Mouse (Mus musculus): ENCODE results near the gene Tmem230. TPM values are rescaled to one million over a fixed set of nuclear protein-coding genes. Genes with fewer than 3 reads are reported as not detected.

Gene Tmem230
- polyA plus RNA-seq, 1 experiment from 2014 or later, result 46.5 TPM

DNA sequence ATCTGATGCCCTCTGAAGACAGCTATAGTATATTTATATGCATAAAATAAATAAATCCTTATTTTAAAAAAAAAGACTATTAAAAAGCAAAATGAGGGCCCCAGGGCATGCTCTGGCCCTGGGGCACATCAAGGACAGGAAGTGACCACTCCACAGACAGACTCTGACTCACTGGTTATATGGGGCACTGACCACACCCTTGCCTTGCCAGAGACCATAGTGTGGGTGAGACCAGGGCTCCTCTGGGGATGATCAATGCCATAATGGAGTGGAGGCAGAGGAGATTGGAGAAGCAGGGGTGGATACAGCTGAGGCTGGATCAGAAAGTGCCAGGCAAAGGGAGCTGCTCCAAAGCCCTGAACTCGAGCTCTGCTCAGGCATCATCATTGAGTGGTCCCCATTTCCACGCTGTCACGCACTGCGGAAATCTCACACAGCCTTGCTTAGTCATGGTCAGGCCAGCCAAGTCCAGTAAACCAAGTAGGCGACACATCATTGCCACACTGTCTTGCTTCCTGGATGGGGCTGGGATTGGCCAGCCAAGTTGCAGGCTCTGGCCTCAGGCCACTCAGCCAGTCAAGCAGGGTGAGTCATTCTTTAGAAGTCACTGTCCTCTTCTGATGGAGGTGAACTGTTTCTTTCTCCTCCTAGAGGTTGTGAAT lies 35.5 kb downstream of the Tmem230 start:
- Histone ChIP-seq H3K9ac (ENCODE audit: low read length) (no peak overlapping the region), H3K9me3 (replicated peaks; ENCODE audit: control insufficient read depth, low read length) (no peaks in the 10 kb centered on the region), H3K4me1 (ENCODE audit: control insufficient read depth, insufficient read depth, low read length) (no peaks in the 10 kb centered on the region), H3K27ac (ENCODE audit: low read length) (no peak overlapping the region), H3K27me3 (ENCODE audit: control insufficient read depth, insufficient read depth, low read length) (no peaks in the 10 kb centered on the region), H3K36me3 (ENCODE audit: control insufficient read depth, insufficient read depth) (no peaks in the 10 kb centered on the region), H3K4me3 (ENCODE audit: low read length) (no peak overlapping the region), H3K4me2 (ENCODE audit: low read depth, low read length) (no peak overlapping the region)
- 88% methylated on average over 5 of the region's 5 CpGs for WGBS
- ATAC-seq (replicated peaks; ENCODE audit: extremely low read depth, insufficient read depth, low FRiP score), result no peak

DNA sequence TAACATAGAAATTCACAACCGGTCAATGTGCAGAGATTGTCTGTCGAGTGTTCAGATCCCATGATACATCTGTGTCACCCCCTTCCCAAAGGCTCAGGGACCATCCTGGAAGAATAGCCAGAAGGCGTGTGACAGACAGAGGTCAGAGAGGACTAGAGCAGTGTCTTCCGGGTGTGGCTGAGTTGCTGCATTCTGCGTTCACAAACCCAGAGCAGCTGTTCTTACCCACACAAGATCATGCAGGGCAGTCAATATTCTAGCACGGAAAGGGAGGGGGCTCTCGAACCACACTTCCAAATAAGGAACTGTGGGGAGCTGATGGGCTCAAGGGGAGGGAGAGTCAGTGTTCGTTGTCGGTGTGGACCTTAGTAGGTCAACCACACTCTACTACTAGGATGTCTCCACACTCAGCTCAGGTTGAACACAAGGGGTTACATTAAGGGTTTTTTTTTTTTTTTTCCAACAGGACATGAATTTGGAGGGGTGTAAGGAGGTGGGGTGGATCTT lies 36.7 kb downstream of the Tmem230 start:
- Histone ChIP-seq H3K27me3 (ENCODE audit: control insufficient read depth, insufficient read depth, low read length) (no peaks in the 10 kb centered on the region), H3K36me3 (ENCODE audit: control insufficient read depth, insufficient read depth) (no peaks in the 10 kb centered on the region), H3K4me2 (ENCODE audit: low read depth, low read length) (no peak overlapping the region), H3K9ac (ENCODE audit: low read length) (no peak overlapping the region), H3K9me3 (replicated peaks; ENCODE audit: control insufficient read depth, low read length) (no peaks in the 10 kb centered on the region), H3K27ac (ENCODE audit: low read length) (no peak overlapping the region), H3K4me3 (ENCODE audit: low read length) (no peak overlapping the region), H3K4me1 (ENCODE audit: control insufficient read depth, insufficient read depth, low read length) (no peaks in the 10 kb centered on the region)
- 77% methylated on average over 9 of the region's 9 CpGs for WGBS
- no peak for ATAC-seq (replicated peaks; ENCODE audit: extremely low read depth, insufficient read depth, low FRiP score)

DNA sequence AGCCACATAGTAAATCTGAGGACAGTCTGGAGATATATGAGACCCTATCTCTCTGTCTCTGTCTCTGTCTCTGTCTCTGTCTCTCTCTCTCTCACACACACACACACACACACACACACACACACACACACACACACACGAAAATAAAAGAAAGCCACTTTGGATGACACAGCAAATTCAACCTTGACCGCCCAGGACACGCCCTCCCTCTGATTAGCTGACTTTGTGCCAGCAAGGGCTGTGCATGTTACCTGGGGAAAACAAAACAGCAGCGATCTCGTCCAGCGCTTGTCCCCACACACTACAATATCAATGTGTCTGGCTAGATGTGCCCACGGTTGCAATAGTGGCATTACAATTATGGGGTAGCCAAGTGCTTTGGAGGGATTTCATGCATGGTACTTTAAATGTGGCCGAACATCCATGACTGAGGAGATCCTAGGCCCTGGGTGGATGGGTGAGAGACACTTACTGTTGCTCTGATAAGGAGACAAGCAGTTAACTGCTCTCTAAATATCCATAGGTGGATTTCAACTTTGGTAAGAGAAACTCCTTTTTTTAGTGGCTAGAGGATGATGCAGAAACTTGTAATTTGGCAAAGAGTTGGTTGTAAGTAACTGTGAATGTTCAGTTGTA lies 39.2 kb downstream of the Tmem230 start:
- no peaks in the 10 kb centered on the region for H3K4me1 ChIP-seq (ENCODE audit: control insufficient read depth, insufficient read depth, low read length)
- H3K9me3 ChIP-seq (replicated peaks; ENCODE audit: control insufficient read depth, low read length), result no peaks in the 10 kb centered on the region
- no peaks in the 10 kb centered on the region for H3K27me3 ChIP-seq (ENCODE audit: control insufficient read depth, insufficient read depth, low read length)
- WGBS, result 76% methylated on average over 8 of the region's 8 CpGs
- H3K4me2 ChIP-seq (ENCODE audit: low read depth, low read length), result no peak overlapping the region
- no peak overlapping the region for H3K9ac ChIP-seq (ENCODE audit: low read length)
- H3K4me3 ChIP-seq (ENCODE audit: low read length), result no peak overlapping the region
- no peak overlapping the region for H3K27ac ChIP-seq (ENCODE audit: low read length)
- ATAC-seq (replicated peaks; ENCODE audit: extremely low read depth, insufficient read depth, low FRiP score), result no peak
- no peaks in the 10 kb centered on the region for H3K36me3 ChIP-seq (ENCODE audit: control insufficient read depth, insufficient read depth)

GRCm38 (mm10) chr2:132206316-132206881 lies 41.2 kb downstream of the Tmem230 start:
- no peak overlapping the region for H3K9ac ChIP-seq (ENCODE audit: low read length)
- H3K9me3 ChIP-seq (replicated peaks; ENCODE audit: control insufficient read depth, low read length), result no peaks in the 10 kb centered on the region
- no peak overlapping the region for H3K4me2 ChIP-seq (ENCODE audit: low read depth, low read length)
- WGBS, result 55% methylated on average over 16 of the region's 16 CpGs
- no peaks in the 10 kb centered on the region for H3K4me1 ChIP-seq (ENCODE audit: control insufficient read depth, insufficient read depth, low read length)
- no peak overlapping the region for H3K27ac ChIP-seq (ENCODE audit: low read length)
- H3K36me3 ChIP-seq (ENCODE audit: control insufficient read depth, insufficient read depth), result no peaks in the 10 kb centered on the region
- H3K4me3 ChIP-seq (ENCODE audit: low read length), result no peak overlapping the region
- no peak for ATAC-seq (replicated peaks; ENCODE audit: extremely low read depth, insufficient read depth, low FRiP score)
- no peaks in the 10 kb centered on the region for H3K27me3 ChIP-seq (ENCODE audit: control insufficient read depth, insufficient read depth, low read length)

GRCm38 (mm10) chr2:132205549-132205948 lies 42.1 kb downstream of the Tmem230 start:
- 71% methylated on average over 4 of the region's 4 CpGs for WGBS
- Histone ChIP-seq H3K9me3 (replicated peaks; ENCODE audit: control insufficient read depth, low read length) (no peaks in the 10 kb centered on the region), H3K4me1 (ENCODE audit: control insufficient read depth, insufficient read depth, low read length) (no peaks in the 10 kb centered on the region), H3K4me2 (ENCODE audit: low read depth, low read length) (no peak overlapping the region), H3K9ac (ENCODE audit: low read length) (no peak overlapping the region), H3K36me3 (ENCODE audit: control insufficient read depth, insufficient read depth) (no peaks in the 10 kb centered on the region), H3K4me3 (ENCODE audit: low read length) (no peak overlapping the region), H3K27ac (ENCODE audit: low read length) (no peak overlapping the region), H3K27me3 (ENCODE audit: control insufficient read depth, insufficient read depth, low read length) (no peaks in the 10 kb centered on the region)
- ATAC-seq (replicated peaks; ENCODE audit: extremely low read depth, insufficient read depth, low FRiP score), result no peak

DNA sequence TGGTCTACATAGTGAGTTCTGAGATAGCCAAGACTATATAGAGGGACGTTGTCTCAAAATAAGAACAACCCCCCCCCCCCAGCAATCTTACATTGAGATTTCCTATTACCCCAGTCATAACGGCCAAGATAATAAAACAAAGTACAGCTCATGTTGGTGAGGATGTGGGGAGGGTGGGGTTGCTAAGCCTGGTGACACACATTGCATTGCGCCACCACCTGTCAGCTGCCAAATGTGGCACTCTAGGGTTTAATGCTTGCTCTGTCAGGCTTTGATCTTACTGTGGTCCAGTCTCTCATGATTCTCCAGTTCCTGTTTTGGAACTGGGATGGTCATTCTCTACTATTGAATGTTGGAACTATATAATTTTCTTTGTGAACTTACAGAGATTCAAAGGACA lies 43.8 kb downstream of the Tmem230 start:
- Histone ChIP-seq H3K4me3 (ENCODE audit: low read length) (no peak overlapping the region), H3K27me3 (ENCODE audit: control insufficient read depth, insufficient read depth, low read length) (no peaks in the 10 kb centered on the region), H3K9ac (ENCODE audit: low read length) (no peak overlapping the region), H3K4me2 (ENCODE audit: low read depth, low read length) (no peak overlapping the region), H3K27ac (ENCODE audit: low read length) (no peak overlapping the region), H3K9me3 (replicated peaks; ENCODE audit: control insufficient read depth, low read length) (no peaks in the 10 kb centered on the region), H3K4me1 (ENCODE audit: control insufficient read depth, insufficient read depth, low read length) (no peaks in the 10 kb centered on the region), H3K36me3 (ENCODE audit: control insufficient read depth, insufficient read depth) (no peaks in the 10 kb centered on the region)
- ATAC-seq (replicated peaks; ENCODE audit: extremely low read depth, insufficient read depth, low FRiP score), result no peak
- 65% methylated on average over 3 of the region's 3 CpGs for WGBS

DNA sequence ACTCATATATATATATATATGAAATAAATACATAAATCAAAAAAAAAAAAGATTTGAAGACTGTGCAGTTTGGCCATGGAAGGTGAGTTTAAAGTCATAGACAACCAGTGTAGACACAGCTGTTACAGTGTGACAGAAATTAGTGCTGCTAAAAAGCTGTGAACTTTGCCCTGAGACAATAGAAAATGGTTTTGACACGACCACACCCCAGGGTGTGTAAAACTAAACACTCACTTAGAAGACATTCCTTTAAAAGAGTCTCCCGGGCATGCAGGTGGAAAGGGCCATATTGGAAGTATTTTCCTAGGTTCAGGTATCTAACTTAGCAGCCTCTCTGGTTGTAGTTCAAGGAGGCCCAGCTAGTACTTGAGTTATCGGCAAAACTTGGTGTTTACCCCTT lies 44.4 kb downstream of the Tmem230 start:
- H3K27me3 ChIP-seq (ENCODE audit: control insufficient read depth, insufficient read depth, low read length), result no peaks in the 10 kb centered on the region
- no peak overlapping the region for H3K27ac ChIP-seq (ENCODE audit: low read length)
- 72% methylated on average over 3 of the region's 3 CpGs for WGBS
- no peak overlapping the region for H3K9ac ChIP-seq (ENCODE audit: low read length)
- no peaks in the 10 kb centered on the region for H3K9me3 ChIP-seq (replicated peaks; ENCODE audit: control insufficient read depth, low read length)
- ATAC-seq (replicated peaks; ENCODE audit: extremely low read depth, insufficient read depth, low FRiP score), result no peak
- no peak overlapping the region for H3K4me3 ChIP-seq (ENCODE audit: low read length)
- no peaks in the 10 kb centered on the region for H3K4me1 ChIP-seq (ENCODE audit: control insufficient read depth, insufficient read depth, low read length)
- no peaks in the 10 kb centered on the region for H3K36me3 ChIP-seq (ENCODE audit: control insufficient read depth, insufficient read depth)
- no peak overlapping the region for H3K4me2 ChIP-seq (ENCODE audit: low read depth, low read length)

- H3K36me3 ChIP-seq (ENCODE audit: control insufficient read depth, insufficient read depth), result no peaks in the 10 kb centered on the region
- H3K4me2 ChIP-seq (ENCODE audit: low read depth, low read length), result no peak overlapping the region
- no peak overlapping the region for H3K27ac ChIP-seq (ENCODE audit: low read length)
- no peaks in the 10 kb centered on the region for H3K4me1 ChIP-seq (ENCODE audit: control insufficient read depth, insufficient read depth, low read length)
- no peak overlapping the region for H3K9ac ChIP-seq (ENCODE audit: low read length)
- H3K4me3 ChIP-seq (ENCODE audit: low read length), result no peak overlapping the region
- H3K27me3 ChIP-seq (ENCODE audit: control insufficient read depth, insufficient read depth, low read length), result no peaks in the 10 kb centered on the region
- no peaks in the 10 kb centered on the region for H3K9me3 ChIP-seq (replicated peaks; ENCODE audit: control insufficient read depth, low read length)
- WGBS, result 79% methylated on average over 9 of the region's 9 CpGs
- ATAC-seq (replicated peaks; ENCODE audit: extremely low read depth, insufficient read depth, low FRiP score), result no peak
These were observed 49.3 kb downstream of the Tmem230 start for GRCm38 (mm10) chr2:132198017-132198933.

Data from heart, embryonic 16.5 days (tissue).